Mouse (Mus musculus) c-Kit-positive CD71-negative TER-119-negative erythroid progenitor cells, embryonic 14.5 days (primary cell): ENCODE data around the gene Bcl7a.

Experiments
- DNase-seq: peaks from one replicate; pipeline ENCODE4 v3.0.0-alpha.2; 2013; ENCODE audit warnings: low read depth

The Bcl7a gene

DNA sequence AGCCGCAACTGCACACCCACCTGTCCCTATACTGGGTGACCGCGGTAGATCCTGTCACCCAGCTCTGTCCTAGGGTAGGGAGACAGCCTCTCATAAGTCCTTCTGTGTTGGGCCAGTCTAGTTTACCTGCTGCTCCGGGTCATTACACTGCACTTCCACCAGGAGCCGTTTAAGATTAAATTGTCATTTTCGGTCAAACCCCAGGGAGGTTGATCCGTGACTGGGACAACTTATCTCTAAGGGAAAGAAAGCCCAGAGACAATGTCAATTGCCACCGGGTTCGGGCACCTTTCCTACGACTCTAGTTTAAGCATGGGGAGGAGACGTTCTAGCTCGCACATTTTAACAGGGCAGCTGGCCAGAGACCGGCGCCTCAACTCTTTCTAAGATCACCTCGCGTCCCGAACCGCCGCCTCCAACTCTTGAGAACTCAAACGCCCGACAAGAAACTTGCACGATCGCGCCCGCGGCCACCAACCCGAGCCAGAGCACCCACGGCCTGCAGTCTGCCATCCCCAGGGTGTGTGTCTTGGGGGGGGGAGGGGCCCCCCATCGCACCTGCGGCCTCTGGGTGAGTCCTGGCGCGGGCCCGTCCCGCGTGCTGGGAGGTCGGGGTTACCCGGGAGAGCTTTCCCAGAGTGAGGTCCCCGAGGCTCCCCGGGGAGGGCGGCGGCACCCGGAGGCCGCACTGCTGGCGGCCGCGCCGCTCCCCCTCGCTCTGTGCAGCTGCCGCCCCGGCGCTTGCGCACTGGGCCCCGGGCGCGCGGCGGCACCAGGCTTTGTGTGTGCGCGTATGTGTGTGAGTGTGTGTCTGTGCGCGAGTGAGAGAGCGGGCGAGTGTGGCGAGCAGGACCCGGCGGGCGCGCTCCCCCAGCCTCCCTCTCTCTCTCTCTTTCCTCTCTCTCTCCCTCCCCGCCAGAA is at the start of gene Bcl7a:
Bcl7a (plus strand) TSS at position 128 of the 921 bp plus-strand sequence.
- DNase-seq, result peak; percentile 81

DNA sequence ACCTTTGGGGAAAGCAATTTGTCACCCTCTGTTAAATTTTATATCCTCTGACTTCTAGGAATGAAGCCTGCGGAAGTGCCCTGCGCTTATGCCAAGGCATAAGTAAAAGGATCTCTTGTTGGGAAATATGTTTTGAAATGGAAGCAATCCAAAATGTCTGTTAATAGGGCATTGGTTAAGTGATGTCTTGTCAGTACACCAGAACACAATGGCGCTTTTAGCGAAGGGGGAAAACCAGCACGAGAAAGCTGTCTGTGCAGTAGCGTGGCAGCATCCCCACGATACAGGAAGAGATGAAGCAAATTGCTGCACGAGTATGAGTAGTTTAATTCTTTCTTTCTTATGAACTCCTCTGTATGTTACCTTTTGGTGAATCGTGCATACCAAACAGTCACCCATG is 49.0 kb upstream of the Bcl7a start:
- DNase-seq, result no peak

DNA sequence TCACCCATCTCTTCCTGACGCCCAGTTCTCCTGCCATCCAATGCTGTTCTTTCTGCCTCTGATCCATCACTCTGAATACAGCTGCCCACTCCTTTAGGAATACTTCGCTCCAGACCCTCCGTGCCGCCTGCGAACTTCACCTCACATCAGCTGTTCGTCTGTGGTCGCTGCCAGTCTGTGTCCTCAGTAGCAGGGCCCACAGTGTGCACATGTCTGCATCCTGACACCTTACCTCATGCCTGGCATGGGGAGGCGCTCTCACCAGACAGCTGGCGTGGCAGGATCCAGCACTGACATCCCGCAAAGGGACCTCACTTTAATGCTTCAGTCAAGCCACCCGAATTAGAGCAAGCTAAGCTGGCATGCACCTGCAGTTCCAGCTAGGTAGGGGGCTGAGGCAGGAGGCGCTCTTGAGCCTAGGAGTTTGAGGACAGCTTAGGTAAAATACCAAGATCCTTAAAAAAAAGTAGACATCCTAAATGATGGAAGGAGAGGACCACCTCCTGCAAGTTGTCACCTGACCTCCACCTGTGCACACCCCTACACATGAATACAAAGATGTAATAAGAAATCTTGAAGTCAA is 47.3 kb upstream of the Bcl7a start:
- no peak for DNase-seq

DNA sequence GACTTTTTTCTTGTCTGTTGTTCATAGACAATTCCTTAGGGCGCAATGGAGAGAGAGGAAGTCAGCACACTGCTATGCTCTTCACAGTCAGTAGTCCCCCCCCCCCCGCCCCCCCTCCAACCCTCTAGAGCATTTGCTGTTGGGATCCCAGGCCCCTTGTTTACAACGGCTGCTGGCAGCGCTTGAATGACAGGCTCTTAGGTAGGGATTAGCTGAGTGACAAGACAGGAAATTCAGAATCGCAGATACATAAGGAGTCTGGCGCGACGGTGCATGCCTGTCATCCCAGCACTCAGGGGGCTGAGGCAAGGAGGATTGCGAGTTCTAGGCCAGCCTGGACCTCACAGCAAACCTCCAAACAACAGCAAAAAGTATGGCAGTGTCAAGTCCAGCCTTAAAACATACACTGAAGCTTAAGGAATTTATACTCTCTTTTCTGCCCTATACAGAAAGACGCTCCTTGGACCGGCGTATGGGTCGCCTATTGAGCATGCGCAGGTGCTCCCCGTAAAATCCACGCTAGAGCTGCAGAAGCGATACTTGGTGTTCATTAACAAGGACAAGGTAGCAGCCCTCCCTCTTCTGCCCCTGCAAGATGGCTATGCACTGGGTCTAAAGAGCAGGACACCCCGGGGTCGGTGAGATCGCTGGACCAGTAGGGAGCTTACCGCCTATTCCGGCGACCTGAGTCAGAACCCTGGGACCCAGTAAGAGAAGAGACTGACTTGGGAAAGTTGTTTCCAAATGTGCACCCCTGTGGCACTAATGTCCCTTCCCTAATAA is 46.5 kb upstream of the Bcl7a start:
- no peak for DNase-seq

DNA sequence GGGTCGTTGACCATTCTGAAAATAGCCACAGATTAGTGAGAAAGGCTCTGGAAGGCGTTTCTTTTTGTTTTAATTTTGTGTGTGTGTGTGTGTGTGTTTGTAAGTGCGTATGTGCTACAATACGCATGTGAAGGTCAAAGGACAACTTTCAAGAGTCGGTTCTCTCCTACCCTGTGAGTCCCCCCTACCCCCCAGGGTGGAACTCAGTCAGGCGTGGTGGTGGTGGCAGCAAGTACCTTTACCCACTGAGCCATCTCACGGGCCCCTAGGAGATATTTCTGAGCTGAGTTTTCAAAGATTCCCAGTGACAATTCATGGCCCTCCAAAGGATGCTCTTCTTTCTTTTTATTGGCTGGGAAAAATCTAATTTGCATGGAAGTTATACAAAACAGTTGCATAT is 45.8 kb upstream of the Bcl7a start:
- DNase-seq, result no peak

DNA sequence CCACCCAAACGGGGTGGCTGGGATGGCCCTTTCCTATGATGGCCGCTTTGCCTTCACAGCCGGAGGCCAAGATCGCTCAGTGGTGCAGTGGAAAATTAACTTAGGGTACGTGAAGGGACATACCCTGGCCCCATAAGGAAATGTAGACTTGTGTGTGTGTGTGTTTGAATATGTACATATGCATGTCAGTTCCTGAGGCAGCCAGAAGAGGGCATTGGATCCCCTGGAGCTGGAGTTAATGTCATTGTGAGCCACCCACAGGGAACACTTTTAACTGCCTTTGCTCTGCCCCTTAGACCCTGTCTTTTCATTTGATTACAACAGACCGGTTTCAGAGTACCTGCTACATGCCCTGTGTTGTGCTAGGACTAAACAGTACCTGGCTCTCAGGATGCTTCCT is 45.1 kb upstream of the Bcl7a start:
- no peak for DNase-seq

DNA sequence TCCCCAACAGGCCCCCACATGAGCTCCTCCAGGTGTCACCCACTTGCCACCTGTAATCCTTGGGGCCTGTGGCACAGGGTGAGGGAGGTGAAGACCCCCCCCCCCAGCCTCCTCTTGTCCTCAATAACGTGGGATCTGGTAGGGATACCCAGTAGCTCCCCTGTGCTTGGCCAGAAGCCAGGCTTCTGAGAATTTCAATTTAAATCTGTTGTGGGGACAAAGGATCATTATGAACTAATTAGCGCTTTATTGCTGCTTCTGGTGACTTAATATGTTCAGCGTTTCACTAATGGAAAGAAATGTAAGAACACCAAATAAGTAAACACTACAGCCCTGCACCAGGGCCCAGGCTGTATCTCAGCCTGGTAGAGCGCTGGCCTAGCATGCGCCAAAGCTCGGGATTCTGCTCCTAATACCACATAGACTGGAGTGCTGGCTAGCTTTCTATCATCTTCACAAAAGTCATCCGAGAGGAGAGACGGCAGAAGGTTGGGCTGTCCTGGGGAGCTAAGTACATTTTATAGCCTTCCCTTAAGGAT is 43.1 kb upstream of the Bcl7a start:
- DNase-seq, result no peak

DNA sequence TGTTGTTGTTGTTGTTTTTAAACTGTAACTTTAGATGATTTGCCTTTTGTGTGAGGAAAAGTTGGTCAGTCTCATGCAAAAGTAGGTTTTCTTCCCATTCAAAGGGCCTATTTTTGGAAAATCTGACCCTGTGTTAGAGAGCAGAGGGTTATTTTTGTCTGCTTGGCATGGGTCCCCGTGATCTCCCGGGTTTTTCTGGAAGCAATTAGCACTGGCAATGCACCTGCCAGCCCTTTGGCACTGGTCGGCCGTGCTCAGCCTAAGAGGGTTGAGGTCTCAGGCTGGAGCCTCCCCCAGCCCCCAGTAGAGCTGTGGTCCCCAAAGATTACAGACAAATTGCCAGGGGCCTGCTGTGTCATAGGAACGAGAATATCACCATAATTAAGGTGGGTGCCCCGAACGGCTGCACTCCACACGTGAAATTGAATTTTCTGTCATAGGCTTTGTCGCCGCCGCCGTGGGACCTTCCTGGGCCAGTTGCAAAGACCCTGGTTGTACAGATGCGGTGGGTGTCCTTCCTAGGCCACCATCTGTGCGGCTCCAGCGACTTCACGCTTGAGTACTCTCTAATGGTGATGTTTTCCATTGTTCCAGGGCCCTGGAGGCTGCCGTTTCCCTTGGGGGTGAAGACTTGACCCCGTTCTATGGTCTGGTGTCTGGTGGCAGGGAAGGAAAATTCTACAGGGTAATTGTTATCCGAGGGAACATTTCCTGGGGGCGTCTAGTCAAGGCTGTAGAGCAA is 41.7 kb upstream of the Bcl7a start:
- DNase-seq, result no peak

DNA sequence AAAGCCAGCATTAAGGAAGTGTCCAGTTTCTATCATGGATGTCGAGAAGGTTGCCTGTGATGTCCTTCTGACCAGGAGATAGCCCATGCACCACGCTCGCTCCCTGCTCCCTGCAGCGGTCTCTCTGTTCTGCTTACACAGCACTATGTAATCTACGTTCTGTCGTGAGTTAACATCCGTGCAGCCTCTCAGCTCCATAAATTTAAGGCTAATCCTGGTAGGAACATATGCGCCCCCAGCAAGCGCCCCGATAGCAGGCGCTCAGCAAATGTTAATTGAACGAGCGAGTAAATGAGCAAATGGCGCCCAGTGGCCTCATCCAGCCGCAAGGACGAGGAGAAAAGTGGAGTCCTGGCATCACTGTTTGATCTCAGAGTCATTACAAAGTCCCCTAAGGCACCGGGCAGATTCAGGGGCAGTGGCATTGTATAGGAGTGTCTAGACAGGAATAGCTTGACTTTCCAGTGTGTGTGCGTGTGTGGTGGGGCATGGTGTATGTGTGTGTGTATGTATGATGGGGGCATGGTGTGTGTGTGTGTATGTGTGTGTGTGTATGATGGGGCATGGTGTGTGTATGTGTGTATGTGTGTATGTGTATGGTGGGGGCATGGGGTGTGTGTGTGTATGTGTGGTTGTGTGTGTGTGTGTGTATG is 35.9 kb upstream of the Bcl7a start:
- no peak for DNase-seq

DNA sequence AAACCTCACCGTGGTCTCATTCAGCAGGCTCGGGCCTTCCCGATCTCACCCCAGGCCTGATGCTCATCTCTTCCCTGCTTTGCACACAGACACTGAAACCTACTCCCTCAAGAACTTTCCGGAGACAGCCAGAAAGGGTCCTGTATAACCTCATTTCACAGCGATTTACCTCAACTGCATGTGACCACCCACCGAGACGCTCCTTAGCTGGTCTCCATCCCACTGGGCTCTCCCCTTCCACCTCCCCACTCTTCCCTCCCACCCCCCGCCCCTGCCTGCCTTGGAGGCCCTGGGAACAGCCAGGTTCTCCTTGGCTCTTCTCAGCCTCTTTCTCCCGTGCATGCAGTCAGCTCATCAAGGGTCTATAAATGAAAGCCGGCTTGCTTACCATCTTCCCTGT is 33.8 kb upstream of the Bcl7a start:
- DNase-seq, result no peak

DNA sequence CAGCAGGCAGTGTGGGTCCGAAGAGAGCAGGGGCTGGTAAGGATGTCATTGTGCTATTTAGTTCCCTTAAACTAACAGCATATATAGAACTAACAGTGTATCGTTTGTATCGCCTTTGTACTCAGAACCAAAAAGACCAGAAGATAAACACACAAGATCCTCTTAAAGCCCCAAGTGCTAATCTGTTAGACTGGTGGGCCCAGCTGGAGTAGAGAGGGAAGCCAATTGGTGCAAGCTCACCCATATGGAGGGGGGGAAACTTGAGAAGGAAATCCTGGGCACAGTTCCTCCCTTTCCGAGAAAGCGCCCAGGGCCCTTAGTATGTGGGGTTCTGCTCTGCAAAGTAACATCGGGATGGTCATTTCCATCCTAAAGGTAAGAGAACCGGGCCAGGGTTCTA is 33.4 kb upstream of the Bcl7a start:
- DNase-seq, result no peak

DNA sequence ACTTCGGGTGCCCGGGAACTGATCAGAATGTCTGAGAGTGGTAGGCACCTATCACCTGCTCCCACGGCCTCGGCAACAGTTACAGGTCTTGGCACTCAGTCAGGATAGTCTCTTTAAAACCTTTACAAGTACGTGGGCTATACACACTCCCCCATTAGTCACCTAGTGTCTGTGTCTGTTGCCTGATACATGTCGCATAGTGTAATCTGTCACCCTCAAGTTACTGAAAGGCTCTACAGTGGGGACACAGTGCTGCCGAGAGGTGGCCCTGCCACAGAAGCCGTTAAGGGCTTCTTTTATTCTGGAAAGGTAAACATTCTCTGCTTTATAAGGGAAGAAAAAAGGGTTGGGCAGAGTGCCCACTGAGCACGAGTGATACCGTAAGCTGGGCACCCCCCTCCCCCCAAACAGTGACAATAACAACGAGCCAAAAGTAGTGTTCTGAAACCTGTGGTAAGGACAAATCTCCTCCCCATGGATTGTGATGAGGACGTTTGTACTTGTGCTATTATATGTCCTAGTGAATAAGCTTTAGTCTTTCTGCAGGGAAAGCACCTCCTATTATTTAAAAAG is 30.5 kb upstream of the Bcl7a start:
- DNase-seq, result no peak

DNA sequence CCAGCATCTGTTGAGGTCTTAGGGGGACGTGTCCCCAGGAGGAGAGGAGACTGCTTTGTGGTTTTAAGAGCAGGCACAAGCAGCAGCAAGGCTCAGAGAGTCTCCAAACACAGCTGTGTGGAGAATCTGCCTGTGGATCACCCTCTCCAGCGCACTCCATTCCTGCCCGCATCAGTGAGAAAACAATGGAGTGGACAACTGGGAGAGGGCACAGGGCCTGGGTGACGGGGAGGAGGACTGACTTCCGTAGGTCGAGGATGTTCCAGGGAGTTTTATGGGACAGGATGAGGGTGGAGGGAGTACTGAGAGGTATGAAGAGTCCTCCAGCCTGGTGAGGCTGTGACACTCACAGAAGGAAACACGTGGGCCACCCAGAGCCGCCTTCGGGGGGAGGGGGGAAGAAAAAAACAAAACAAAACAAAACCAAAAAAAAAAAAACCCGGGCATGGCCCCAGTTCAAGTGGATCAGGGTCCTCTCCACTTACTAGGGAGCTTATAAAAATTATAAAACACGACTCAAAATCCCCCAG is 29.7 kb upstream of the Bcl7a start:
- DNase-seq, result no peak

DNA sequence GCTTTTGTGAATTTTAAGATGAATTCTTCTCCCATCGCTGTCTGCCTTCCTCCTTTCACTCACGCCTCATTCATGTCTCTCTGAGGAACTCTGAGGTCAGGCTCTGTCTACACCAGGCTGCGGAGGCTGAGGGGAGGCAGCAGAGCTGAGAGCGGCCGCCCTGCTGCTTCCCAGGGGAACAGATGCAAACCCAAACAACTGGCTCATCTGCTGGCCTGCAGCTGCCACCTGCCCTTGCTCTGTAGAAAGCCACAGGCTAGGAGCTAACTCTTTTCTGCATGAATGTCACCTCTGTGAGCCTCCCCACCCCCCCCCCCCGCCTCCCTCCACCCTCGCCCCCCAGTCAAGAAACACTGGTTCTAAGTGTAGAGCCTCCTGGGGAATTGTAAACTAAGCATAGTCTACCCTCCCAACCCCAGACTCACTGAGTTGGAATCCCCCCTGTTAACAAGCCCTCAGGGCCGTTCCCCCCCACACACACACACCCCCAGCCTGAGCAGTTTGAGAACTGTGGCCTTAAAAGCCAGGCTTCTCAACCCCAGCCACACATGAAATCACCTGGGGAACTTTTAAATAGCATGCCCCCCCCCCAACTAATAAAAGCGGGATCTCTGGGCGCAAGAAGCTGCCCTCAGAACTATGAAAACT is 28.3 kb upstream of the Bcl7a start:
- DNase-seq, result no peak

DNA sequence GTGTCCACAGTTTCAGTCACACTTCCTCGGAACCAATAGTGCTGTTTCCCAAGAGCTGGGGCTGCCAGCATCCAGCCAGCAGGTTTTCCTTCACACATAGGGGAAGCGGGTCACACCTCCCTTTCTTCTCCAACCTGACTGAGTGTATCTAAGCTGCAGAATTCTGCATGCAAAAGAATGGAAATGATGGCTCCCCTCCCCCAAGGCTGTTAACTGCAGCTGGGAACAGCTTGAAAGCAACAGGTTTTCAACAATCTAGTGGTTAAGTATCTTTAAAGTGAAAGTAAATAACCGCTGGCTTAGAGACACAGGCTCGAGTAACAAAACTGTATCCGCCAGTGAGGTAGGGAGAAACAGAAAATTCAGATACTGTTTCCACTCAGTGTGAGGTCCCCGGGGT is 25.6 kb upstream of the Bcl7a start:
- no peak for DNase-seq

DNA sequence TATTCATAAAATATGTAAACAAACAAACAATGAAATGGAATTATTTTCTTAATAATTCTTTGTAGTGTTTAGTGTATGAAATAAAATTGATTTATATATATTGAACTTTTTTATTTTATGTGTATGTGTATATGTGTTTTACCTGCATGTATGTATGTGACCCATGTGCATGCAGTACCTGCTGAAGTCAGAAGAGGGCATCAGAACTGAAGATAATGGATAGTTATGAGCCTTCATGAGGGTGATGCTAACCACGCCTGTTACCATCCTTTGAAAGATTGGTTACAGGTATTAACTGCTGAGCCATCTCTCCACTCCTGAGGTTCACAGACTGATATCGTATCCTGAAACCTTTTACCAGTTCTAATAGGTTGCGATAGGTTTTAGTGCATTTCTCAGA is 23.5 kb upstream of the Bcl7a start:
- no peak for DNase-seq

DNA sequence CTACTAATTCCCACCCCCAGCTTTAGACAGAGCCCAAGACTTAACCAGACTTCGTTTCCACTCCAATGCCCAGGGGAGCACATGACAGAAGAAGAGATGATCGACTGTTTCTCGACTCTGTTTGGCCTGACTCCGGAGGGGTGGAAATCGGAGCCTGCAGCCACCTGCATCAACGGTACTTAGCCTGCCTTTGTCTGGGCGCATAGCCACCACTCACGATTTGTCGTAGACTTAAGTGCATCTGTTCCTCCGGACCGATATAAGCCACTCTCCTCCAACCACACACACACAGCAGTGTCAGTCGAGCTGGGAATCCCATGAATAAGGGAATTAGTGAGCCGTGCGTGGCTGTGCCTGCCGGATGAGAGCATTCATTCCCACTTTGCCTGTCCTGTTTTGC is 19.4 kb upstream of the Bcl7a start:
- no peak for DNase-seq

DNA sequence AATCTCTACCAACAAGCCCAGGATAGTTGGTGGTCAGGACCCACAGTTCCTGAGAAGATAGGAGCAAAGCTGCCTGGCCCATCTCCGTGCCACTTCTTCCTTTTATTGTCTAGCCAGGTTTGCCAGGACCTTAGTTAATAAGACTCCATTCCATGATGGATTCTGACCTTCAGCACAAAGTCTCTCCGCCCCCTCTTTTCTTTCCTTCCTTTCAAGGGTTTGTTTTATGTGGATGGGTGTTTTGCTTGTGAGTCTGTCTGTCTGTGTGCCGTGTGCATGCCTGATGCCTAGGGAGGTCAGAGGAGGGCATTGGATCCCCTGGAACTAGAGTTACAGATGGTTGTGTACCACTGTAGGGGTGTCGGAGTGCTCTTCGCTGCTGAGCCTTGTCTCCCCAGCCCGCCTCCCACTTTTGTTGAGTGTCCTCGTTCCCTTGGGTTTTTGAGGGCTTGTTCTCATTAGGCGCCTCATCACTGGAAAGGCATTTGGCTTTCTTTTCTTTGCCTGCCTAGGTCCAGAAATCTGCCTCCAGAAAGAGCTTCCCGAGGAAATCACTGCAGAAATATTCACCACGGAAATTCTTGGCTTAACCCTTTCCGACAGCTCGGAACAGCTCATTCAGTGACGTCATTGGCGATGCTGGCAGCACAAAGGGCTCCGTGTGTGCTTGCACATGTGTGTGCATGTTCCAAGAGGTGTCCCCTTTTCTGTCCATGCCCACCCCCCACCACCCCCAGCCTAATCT is 17.5 kb upstream of the Bcl7a start:
- DNase-seq, result no peak

DNA sequence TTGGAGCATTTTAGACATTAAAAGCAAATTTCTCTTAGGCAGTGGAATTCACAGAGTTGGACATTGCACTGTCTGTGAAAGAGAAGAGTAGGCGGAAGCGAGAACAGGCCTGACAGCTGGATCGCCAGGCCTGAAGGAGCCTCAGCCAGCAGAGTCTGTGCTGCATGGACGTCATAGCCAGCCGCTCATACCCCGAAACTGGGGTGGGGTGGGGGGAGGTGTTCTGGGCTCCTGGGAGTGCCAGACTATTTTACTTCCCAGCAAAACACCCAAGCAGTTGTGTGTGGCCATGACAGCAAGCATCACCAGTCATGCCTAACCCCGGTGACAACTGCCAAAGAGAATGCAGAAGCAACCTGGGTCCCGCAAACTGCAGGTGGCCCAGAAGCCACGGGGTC is 16.9 kb upstream of the Bcl7a start:
- no peak for DNase-seq

DNA sequence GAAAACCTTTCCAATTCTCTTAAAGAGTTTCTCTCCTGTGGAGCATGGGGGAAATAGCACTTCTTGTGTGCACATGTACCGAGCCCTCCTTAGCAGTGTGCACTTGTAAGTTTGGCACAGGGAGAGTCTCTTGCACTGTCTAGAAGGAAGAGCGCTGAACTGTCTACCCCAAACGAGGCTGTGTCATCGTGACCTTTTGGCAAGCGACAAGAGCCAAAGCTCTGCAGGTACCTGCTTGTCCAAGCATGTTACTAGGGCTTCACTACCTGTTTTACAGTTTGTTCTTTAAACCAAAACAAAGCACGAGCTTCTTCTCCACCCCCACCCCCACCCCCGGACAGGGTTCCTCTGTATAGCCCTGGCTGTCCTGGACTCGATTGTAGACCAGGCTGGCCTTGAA is 15.9 kb upstream of the Bcl7a start:
- no peak for DNase-seq
